Mouse (Mus musculus): ENCODE measurements around the gene Emc7. TPM values are rescaled to one million over a fixed set of nuclear protein-coding genes. Genes with fewer than 3 reads are reported as not detected.
A peak's percentile ranks its signal among the peaks of the same experiment; 100 is the strongest.

Gene Emc7
- total and polyA plus RNA-seq, 2 experiments from 2014 or later: 18.4 to 27.0 TPM

GRCm38 (mm10) chr2:112490483-112491196 is 35.8 kb downstream of the Emc7 start:
- H3K4me2 ChIP-seq (ENCODE audit: low read depth): no peak overlapping the region
- 89% methylated on average over 11 of the region's 11 CpGs for WGBS
- no peak for ATAC-seq
- no peak overlapping the region for H3K27ac ChIP-seq (ENCODE audit: low read depth, low read length)
- no peaks in the 10 kb centered on the region for H3K9me3 ChIP-seq (ENCODE audit: low read length)
- no peaks in the 10 kb centered on the region; the same call in 1 of the 2 replicates for H3K4me1 ChIP-seq (ENCODE audit: insufficient read depth)
- no peak for DNase-seq
- H3K27me3 ChIP-seq (ENCODE audit: insufficient read depth, low read length): no peaks in the 10 kb centered on the region
- no peaks in the 10 kb centered on the region for H3K36me3 ChIP-seq (ENCODE audit: insufficient read depth)
- H3K4me3 ChIP-seq (ENCODE audit: low read depth, low read length): no peak overlapping the region
- no peak for TF ChIP-seq CTCF (IDR thresholded peaks at IDR 0.05; ENCODE audit: low read depth)
- no peak overlapping the region for H3K9ac ChIP-seq

- Histone ChIP-seq H3K9ac (no peak overlapping the region), H3K9me3 (ENCODE audit: low read length) (no peaks in the 10 kb centered on the region), H3K4me1 (ENCODE audit: insufficient read depth) (no peaks in the 10 kb centered on the region; the same call in 1 of the 2 replicates), H3K36me3 (ENCODE audit: insufficient read depth) (no peaks in the 10 kb centered on the region), H3K27ac (ENCODE audit: low read depth, low read length) (no peak overlapping the region), H3K27me3 (ENCODE audit: insufficient read depth, low read length) (no peaks in the 10 kb centered on the region), H3K4me2 (ENCODE audit: low read depth) (no peak overlapping the region; the same call in 1 of the 2 replicates), H3K4me3 (ENCODE audit: low read depth, low read length) (no peak overlapping the region)
- no peak for TF ChIP-seq CTCF (IDR thresholded peaks at IDR 0.05; ENCODE audit: low read depth)
- 61% methylated on average over 5 of the region's 5 CpGs for WGBS
- ATAC-seq (no peak), DNase-seq (no peak)
Measured at GRCm38 (mm10) chr2:112491629-112492028, 36.8 kb downstream of the Emc7 start.

- 3% methylated on average over 9 of the region's 9 CpGs for WGBS
- DNase-seq (peak; percentile 46), ATAC-seq (no peak)
- Histone ChIP-seq H3K4me2 (ENCODE audit: low read depth) (peak overlapping the region; percentile 75), H3K4me1 (ENCODE audit: insufficient read depth) (no peaks in the 10 kb centered on the region; the same call in 1 of the 2 replicates), H3K27ac (ENCODE audit: low read depth, low read length) (peak overlapping the region; percentile 94), H3K4me3 (ENCODE audit: low read depth, low read length) (peak overlapping the region; percentile 87), H3K36me3 (ENCODE audit: insufficient read depth) (no peaks in the 10 kb centered on the region), H3K27me3 (ENCODE audit: insufficient read depth, low read length) (no peaks in the 10 kb centered on the region), H3K9ac (peak overlapping the region; percentile 90), H3K9me3 (ENCODE audit: low read length) (no peaks in the 10 kb centered on the region)
- TF ChIP-seq CTCF (IDR thresholded peaks at IDR 0.05; ENCODE audit: low read depth): no peak
Measured at GRCm38 (mm10) chr2:112492431-112492855, 37.6 kb downstream of the Emc7 start.

- TF ChIP-seq CTCF (IDR thresholded peaks at IDR 0.05; ENCODE audit: low read depth): peak; percentile 43
- Histone ChIP-seq H3K4me3 (ENCODE audit: low read depth, low read length) (peak within 1 kb of the TSS; percentile 87), H3K9me3 (ENCODE audit: low read length) (no peaks in the 10 kb centered on the region), H3K36me3 (ENCODE audit: insufficient read depth) (no peaks in the 10 kb centered on the region), H3K27ac (ENCODE audit: low read depth, low read length) (peak within 1 kb of the TSS; percentile 94), H3K4me1 (ENCODE audit: insufficient read depth) (no peaks in the 10 kb centered on the region; the same call in 1 of the 2 replicates), H3K4me2 (ENCODE audit: low read depth) (peak within 1 kb of the TSS; percentile 75), H3K27me3 (ENCODE audit: insufficient read depth, low read length) (no peaks in the 10 kb centered on the region), H3K9ac (peak within 1 kb of the TSS; percentile 90)
- WGBS: under 1% methylated on average over 58 of the region's 87 CpGs
- DNase-seq (peak; percentile 84), ATAC-seq (peak; percentile 96)
Measured at GRCm38 (mm10) chr2:112492856-112493538, 38.2 kb downstream of the Emc7 start, which contains the start of gene Aven. Aven (plus strand) TSS chr2:112492964.

- TF ChIP-seq CTCF (IDR thresholded peaks at IDR 0.05; ENCODE audit: low read depth): no peak
- H3K4me2 ChIP-seq (ENCODE audit: low read depth): peak overlapping the region; percentile 75
- peak overlapping the region; percentile 94 for H3K27ac ChIP-seq (ENCODE audit: low read depth, low read length)
- H3K9me3 ChIP-seq (ENCODE audit: low read length): no peaks in the 10 kb centered on the region
- no peaks in the 10 kb centered on the region; the same call in 1 of the 2 replicates for H3K4me1 ChIP-seq (ENCODE audit: insufficient read depth)
- H3K27me3 ChIP-seq (ENCODE audit: insufficient read depth, low read length): no peaks in the 10 kb centered on the region
- H3K4me3 ChIP-seq (ENCODE audit: low read depth, low read length): peak overlapping the region; percentile 87
- H3K9ac ChIP-seq: peak overlapping the region; percentile 90
- DNase-seq (no peak), ATAC-seq (peak; percentile 1; the same call in 1 of the 2 replicates)
- H3K36me3 ChIP-seq (ENCODE audit: insufficient read depth): no peaks in the 10 kb centered on the region
- 45% methylated on average over 11 of the region's 11 CpGs for WGBS
Measured at GRCm38 (mm10) chr2:112493539-112494260, 38.9 kb downstream of the Emc7 start.

GRCm38 (mm10) chr2:112497851-112498250 is 43.1 kb downstream of the Emc7 start:
- 75% methylated on average over 7 of the region's 7 CpGs for WGBS
- Histone ChIP-seq H3K4me3 (ENCODE audit: low read depth, low read length) (no peak overlapping the region), H3K4me1 (ENCODE audit: insufficient read depth) (no peaks in the 10 kb centered on the region), H3K9ac (no peak overlapping the region), H3K27me3 (ENCODE audit: insufficient read depth, low read length) (no peaks in the 10 kb centered on the region), H3K9me3 (ENCODE audit: low read length) (no peaks in the 10 kb centered on the region), H3K4me2 (ENCODE audit: low read depth) (no peak overlapping the region), H3K36me3 (ENCODE audit: insufficient read depth) (no peaks in the 10 kb centered on the region), H3K27ac (ENCODE audit: low read depth, low read length) (no peak overlapping the region)
- TF ChIP-seq CTCF (IDR thresholded peaks at IDR 0.05; ENCODE audit: low read depth): no peak
- DNase-seq (no peak), ATAC-seq (no peak)

Measured in forebrain, postnatal 0 days (tissue).